Mouse (Mus musculus) WW6 (cell line): ENCODE measurements at regions not wholly inside any gene's neighbourhood (a gene's known extent, or its start where the extent isn't known, plus 50 kb on each side); places are given as distances from the start of the nearest gene placed in this dataset.

Experiments
- DNase-seq: peaks from one replicate; pipeline ENCODE4 v3.0.0-alpha.2; 2013; ENCODE audit warnings: low read depth, low spot score

DNA sequence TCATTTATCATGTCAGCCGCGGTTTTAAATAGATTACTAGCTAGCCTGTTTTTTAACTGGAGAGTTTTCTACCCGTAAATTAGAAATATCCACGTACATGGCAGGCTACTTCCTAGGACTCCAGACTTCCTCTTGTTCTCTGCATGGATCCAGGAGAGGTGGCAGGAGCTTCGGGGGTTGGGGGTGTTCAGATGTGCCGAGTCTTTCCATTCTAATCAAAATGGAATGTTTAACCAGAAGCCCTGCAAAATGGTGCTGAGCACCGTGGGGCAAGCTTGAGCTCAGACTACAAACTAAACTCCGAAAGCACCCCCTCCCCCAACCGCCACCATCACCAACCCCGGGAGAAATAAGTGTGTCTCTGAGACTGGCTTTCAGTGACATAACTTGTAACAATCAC lies 73.4 kb upstream of the 4930535I16Rik start:
- DNase-seq, result no peak

DNA sequence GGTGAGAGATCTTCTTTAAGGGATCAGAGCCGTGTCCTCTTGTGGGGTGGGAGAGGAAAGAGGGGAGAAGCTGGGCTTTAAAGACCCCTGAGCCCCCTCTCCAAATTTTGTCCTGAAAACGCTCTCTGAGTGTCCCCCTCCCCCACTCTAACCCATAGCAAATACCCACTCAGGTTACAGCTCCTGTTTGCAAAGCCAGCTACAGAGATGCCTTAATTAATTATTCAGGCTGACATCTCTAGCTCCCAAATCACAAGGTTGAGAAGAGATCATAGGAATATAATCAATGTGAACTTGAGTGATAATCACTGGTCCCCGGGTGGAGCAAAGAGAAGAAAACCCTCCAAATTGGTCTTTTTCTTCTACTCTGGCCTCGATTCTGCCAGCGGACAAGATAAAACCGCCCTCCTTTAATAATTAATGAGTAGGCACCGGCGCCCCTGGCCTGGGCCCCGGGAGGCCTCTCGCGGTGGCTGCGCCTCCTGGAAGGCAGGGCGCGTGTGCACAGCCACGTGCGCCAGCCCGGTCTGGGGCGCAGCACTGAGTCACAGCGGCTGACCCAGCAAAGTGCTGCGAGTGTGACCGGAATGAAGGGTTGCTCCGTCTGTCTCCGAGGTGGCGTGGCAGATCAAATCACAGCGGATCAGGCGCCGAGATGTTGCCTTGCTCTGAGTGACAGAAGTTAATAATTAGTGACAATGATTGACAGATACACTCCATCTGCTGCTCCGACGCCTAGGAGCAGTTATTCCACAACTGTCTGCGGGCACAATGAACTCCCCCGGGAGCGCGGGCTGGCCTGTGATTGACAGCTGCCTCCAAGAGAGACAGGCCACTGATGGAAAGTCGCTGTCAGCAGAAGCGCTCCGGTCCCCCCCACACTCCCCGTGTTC lies 72.7 kb upstream of the 4930535I16Rik start:
- DNase-seq, result no peak
